Mouse (Mus musculus): Measurements from ENCODE around the gene Lrrtm3. TPM values are rescaled to one million over a fixed set of nuclear protein-coding genes. Genes with fewer than 3 reads are reported as not detected.

The Lrrtm3 gene
- polyA plus RNA-seq, 2 experiments: 1.9 to 2.1 TPM

DNA sequence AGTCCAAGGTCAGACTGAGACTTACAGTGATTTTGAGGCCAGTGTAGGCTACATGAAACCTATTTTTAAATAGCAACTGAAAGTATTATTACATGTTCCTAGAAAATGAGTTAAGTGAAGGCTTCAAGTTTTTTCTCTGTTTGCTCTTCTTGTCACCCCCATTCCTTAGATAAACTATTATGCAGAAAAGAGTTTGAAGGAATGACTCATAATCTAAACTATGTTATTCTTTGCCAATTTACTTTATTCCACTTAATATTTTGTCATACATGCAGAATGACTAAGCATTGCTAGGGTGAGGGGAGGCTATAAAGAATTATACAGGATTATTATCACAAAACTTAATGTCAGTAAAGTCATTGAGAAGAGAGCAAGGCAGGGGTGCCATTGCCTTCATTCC is 181.2 kb downstream of the Lrrtm3 start:
- H3K9me3 ChIP-seq (ENCODE audit: control insufficient read depth, low read length): no peaks in the 10 kb centered on the region
- no peak for TF ChIP-seq POLR2A (IDR thresholded peaks at IDR 0.05; ENCODE audit: borderline replicate concordance, extremely low read depth, insufficient read depth, insufficient read length)
- no peak overlapping the region for H3K27ac ChIP-seq (replicated peaks; ENCODE audit: low read depth, low read length)
- DNase-seq (ENCODE audit: low spot score) (no peak), ATAC-seq (ENCODE audit: low FRiP score, low read depth) (no peak)
- H3K36me3 ChIP-seq (ENCODE audit: control insufficient read depth, insufficient read depth, low read length): no peaks in the 10 kb centered on the region
- no peaks in the 10 kb centered on the region for H3K27me3 ChIP-seq (ENCODE audit: control insufficient read depth, insufficient read depth, low read length)
- H3K4me2 ChIP-seq (replicated peaks; ENCODE audit: low read depth, low read length, severe bottlenecking): no peak overlapping the region
- no peaks in the 10 kb centered on the region for H3K4me1 ChIP-seq (ENCODE audit: control insufficient read depth, insufficient read depth, low read length)
- no peak overlapping the region for H3K9ac ChIP-seq (ENCODE audit: low read depth, low read length, severe bottlenecking)
- no peak overlapping the region for H3K4me3 ChIP-seq (replicated peaks; ENCODE audit: low read length)

- H3K27ac ChIP-seq (replicated peaks; ENCODE audit: low read depth, low read length): no peak overlapping the region
- H3K9me3 ChIP-seq (ENCODE audit: control insufficient read depth, low read length): no peaks in the 10 kb centered on the region
- ATAC-seq (ENCODE audit: low FRiP score, low read depth) (no peak), DNase-seq (ENCODE audit: low spot score) (no peak)
- no peaks in the 10 kb centered on the region for H3K36me3 ChIP-seq (ENCODE audit: control insufficient read depth, insufficient read depth, low read length)
- H3K4me2 ChIP-seq (replicated peaks; ENCODE audit: low read depth, low read length, severe bottlenecking): no peak overlapping the region
- no peak overlapping the region for H3K9ac ChIP-seq (ENCODE audit: low read depth, low read length, severe bottlenecking)
- H3K27me3 ChIP-seq (ENCODE audit: control insufficient read depth, insufficient read depth, low read length): no peaks in the 10 kb centered on the region
- no peak for TF ChIP-seq POLR2A (IDR thresholded peaks at IDR 0.05; ENCODE audit: borderline replicate concordance, extremely low read depth, insufficient read depth, insufficient read length)
- no peaks in the 10 kb centered on the region for H3K4me1 ChIP-seq (ENCODE audit: control insufficient read depth, insufficient read depth, low read length)
- no peak overlapping the region for H3K4me3 ChIP-seq (replicated peaks; ENCODE audit: low read length)
Observed at GRCm38 (mm10) chr10:63899891-63900290, 190.2 kb downstream of the Lrrtm3 start.

GRCm38 (mm10) chr10:63894612-63895011 is 195.5 kb downstream of the Lrrtm3 start:
- 89% methylated on average over 5 of the region's 5 CpGs for WGBS
- no peak for TF ChIP-seq POLR2A (IDR thresholded peaks at IDR 0.05; ENCODE audit: borderline replicate concordance, extremely low read depth, insufficient read depth, insufficient read length)
- Histone ChIP-seq H3K4me3 (replicated peaks; ENCODE audit: low read length) (no peak overlapping the region), H3K27ac (replicated peaks; ENCODE audit: low read depth, low read length) (no peak overlapping the region), H3K9ac (ENCODE audit: low read depth, low read length, severe bottlenecking) (no peak overlapping the region), H3K4me2 (replicated peaks; ENCODE audit: low read depth, low read length, severe bottlenecking) (no peak overlapping the region), H3K27me3 (ENCODE audit: control insufficient read depth, insufficient read depth, low read length) (no peaks in the 10 kb centered on the region), H3K36me3 (ENCODE audit: control insufficient read depth, insufficient read depth, low read length) (no peaks in the 10 kb centered on the region), H3K4me1 (ENCODE audit: control insufficient read depth, insufficient read depth, low read length) (no peaks in the 10 kb centered on the region), H3K9me3 (ENCODE audit: control insufficient read depth, low read length) (no peaks in the 10 kb centered on the region)
- DNase-seq (ENCODE audit: low spot score) (no peak), ATAC-seq (ENCODE audit: low FRiP score, low read depth) (no peak)

- Histone ChIP-seq H3K4me1 (ENCODE audit: control insufficient read depth, insufficient read depth, low read length) (no peaks in the 10 kb centered on the region), H3K4me2 (replicated peaks; ENCODE audit: low read depth, low read length, severe bottlenecking) (no peak overlapping the region), H3K9ac (ENCODE audit: low read depth, low read length, severe bottlenecking) (no peak overlapping the region), H3K27me3 (ENCODE audit: control insufficient read depth, insufficient read depth, low read length) (no peaks in the 10 kb centered on the region), H3K9me3 (ENCODE audit: control insufficient read depth, low read length) (no peaks in the 10 kb centered on the region), H3K4me3 (replicated peaks; ENCODE audit: low read length) (no peak overlapping the region), H3K27ac (replicated peaks; ENCODE audit: low read depth, low read length) (no peak overlapping the region), H3K36me3 (ENCODE audit: control insufficient read depth, insufficient read depth, low read length) (no peaks in the 10 kb centered on the region)
- DNase-seq (ENCODE audit: low spot score): no peak
- ATAC-seq (ENCODE audit: low FRiP score, low read depth): no peak
- WGBS: 81% methylated on average over 23 of the region's 23 CpGs
- TF ChIP-seq POLR2A (IDR thresholded peaks at IDR 0.05; ENCODE audit: borderline replicate concordance, extremely low read depth, insufficient read depth, insufficient read length): no peak
Observed at GRCm38 (mm10) chr10:63886449-63887088, 203.5 kb downstream of the Lrrtm3 start.

DNA sequence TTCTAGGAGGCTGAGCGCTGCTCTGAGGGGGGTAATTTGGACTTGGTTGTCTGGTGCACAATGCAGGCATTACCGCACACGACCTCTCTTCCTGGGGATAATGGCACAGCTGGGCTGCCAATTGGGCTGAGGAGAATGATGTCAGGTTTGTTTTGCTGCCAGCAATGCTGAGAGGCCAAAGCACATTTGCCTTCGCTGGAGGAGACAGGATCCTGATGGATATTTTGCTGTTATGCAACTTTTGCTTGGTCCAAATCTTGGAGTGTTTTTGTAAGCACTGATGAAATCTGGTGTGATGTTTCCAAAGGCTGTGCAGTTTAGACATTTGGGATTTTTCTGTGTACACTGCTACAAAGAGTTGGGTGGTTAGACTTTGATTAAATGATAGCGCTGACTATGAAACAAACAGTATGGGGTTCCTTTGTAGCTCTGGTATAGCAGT is 209.6 kb downstream of the Lrrtm3 start:
- WGBS: 74% methylated on average over 5 of the region's 5 CpGs
- no peaks in the 10 kb centered on the region for H3K27me3 ChIP-seq (ENCODE audit: control insufficient read depth, insufficient read depth, low read length)
- no peak for ATAC-seq (ENCODE audit: low FRiP score, low read depth)
- H3K4me1 ChIP-seq (ENCODE audit: control insufficient read depth, insufficient read depth, low read length): no peaks in the 10 kb centered on the region
- DNase-seq (ENCODE audit: low spot score): no peak
- no peak overlapping the region for H3K4me2 ChIP-seq (replicated peaks; ENCODE audit: low read depth, low read length, severe bottlenecking)
- no peak for TF ChIP-seq POLR2A (IDR thresholded peaks at IDR 0.05; ENCODE audit: borderline replicate concordance, extremely low read depth, insufficient read depth, insufficient read length)
- no peak overlapping the region for H3K4me3 ChIP-seq (replicated peaks; ENCODE audit: low read length)
- no peak overlapping the region for H3K9ac ChIP-seq (ENCODE audit: low read depth, low read length, severe bottlenecking)
- no peak overlapping the region for H3K27ac ChIP-seq (replicated peaks; ENCODE audit: low read depth, low read length)
- no peaks in the 10 kb centered on the region for H3K9me3 ChIP-seq (ENCODE audit: control insufficient read depth, low read length)
- H3K36me3 ChIP-seq (ENCODE audit: control insufficient read depth, insufficient read depth, low read length): no peaks in the 10 kb centered on the region

Other genes with a start within 250 kb of the Lrrtm3 start
- 0.06 TPM in 2 replicates for gene Gm10118, start 162.8 kb downstream of the Lrrtm3 start, polyA plus RNA-seq (2012; rRNA removed)
- gene Gm10118, start 162.8 kb downstream of the Lrrtm3 start, polyA plus RNA-seq (2014; fragmentation: Nextera tagmentation; extraction: Ambion mirVana): 0.10 and 0.21 TPM in 2 replicates

Measured in limb, embryonic 14.5 days (tissue).